Mouse (Mus musculus): ENCODE data around the gene 4930550C14Rik. TPM values are rescaled to one million over a fixed set of nuclear protein-coding genes. Genes with fewer than 3 reads are reported as not detected.

Gene 4930550C14Rik
- total RNA-seq, 2 experiments from 2014 or later = 0.25 to 0.48 TPM

DNA sequence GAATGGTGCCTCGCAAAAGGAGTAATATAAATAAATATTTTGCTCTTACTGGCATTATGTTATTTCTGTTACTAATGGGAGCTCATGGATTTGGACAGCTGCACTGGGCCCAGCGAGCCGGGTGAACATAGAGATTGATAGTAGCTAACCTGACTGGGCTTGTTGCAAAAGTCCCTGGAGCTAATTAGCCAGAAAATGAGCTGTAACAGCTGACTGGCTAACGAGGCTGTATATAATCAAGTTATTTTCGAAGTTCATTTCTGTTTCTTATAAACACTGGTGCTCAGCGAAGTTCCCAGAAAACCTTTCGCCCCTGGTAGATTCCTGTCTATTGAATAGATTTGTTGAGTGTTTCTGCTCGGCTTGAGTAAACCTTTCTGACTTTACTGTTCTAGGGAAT is 866 bp downstream of the 4930550C14Rik start:
- no peak for DNase-seq

DNA sequence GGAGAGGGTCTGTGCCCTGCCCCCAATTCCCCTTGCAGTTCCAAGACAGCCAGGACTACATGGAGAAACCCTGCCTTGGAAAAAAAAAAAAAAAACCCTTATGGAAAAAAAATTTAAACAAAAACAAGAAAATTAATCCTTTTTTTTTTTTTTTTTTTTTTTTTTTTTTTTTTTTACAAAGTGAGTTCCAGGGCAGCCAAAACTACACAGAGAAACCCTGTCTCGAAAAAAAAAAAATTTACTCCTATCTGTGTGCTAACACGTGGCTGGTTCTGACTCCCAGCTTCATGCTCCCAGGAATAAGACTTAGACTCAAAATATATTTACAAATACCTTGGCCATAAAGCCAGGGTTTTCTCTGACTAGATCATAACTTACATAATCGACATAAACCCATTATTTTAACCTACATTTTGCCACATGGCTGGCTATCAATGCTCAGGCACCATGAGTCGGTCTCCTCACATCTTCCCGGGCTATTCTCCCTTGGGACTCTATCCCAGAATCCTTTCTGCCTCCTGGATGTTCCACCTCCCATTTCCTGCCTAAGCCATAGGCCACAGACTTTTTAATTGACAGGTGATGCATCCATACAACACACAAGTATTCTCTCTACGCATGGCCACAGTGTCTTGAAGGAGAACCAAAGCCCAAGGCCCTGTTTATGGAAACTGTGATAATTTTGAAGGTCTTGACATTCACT is 2.1 kb downstream of the 4930550C14Rik start:
- DNase-seq = no peak
- intact Hi-C loops (cut with DNase I) = no loop called here

More for the DNA sequence above, 866 bp downstream of the 4930550C14Rik start:
- intact Hi-C loops (cut with DNase I) = no loop called here

DNA sequence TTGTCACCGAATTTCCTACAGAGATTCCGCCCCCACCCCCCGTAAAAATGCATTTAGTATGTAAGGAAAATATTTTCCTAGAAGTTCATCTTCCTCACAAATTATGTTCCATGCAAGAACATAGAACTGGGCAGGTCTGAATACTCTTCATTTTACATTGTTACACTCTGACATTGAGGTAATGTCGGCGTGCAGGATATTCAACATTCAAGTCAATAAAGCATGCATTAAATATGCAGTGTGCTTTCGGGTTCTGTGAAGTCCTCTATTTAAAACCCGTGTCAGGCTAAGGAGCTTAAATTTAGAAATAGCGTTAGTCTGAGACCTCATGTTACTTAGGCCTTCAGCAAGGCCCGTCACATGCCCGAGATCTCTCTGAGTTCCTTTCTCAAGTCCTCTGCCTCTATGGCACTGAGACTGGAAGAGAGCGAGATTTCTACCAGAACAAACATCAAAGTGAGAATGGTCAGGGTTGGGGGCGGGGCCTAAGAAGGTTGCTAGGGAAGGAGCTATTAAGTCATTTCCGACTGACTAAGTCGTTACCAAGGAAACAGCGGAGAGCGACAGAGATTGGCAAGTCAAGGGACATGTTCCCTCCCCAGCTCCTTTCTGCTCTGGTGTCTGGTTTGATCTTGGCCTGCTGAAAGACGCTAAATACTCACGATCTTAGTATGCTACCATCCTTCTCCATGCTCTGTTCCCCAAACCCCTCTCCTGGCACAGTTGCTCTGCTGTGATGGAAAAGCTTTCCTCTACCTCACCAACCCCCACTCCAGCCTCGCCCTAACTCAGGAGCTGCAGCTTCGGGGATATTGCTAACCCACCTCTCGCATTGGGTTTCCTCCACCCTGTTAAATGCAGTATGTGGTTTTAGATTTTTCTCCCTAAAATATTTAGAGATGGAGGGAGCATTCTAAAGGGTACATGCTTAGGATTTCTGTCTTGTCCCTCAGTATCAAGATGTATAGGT is 2.9 kb downstream of the 4930550C14Rik start:
- DNase-seq = peak; percentile 72 to 76
- intact Hi-C loops (cut with DNase I) = no loop called here

DNA sequence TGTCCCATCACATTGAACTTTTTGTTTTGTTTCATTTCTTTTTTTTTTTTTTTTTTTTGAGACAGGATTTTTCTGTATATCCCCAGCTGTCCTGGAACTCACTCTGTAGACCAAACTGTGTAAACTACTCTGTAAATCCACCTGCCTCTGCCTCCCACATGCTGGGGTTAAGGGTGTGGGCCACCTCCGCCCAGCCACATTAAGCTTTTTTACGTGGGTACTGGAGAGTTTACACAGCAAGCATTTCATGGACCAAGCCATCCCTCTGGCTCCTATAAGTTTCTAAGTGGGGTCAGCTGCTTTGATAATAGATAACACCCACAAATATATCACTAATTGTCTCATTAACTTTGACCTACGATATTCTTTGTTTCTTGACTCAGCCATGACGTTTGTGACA is 6.4 kb downstream of the 4930550C14Rik start:
- DNase-seq = no peak
- intact Hi-C loops (cut with DNase I) = no loop called here

DNA sequence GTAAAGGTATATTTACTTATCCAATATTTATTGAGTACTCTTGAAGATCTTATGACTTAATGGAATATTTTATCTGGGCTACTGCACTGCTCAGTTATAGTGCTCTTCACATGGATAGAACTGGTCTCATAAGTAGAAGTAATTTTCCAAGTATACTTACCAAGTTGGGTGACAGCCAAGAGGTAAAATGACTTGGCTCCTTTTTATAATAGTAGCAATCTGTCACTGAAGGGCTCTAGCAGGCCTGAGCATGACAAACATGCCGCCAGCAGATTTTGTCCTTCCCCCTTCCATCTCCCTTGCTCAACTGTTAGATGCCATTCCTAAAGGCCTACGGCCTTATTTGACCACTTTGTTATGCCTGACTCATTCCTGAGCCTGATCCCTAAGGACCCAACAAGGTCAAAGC is 6.8 kb downstream of the 4930550C14Rik start:
- intact Hi-C loops (cut with DNase I) = no loop called here
- DNase-seq = no peak

DNA sequence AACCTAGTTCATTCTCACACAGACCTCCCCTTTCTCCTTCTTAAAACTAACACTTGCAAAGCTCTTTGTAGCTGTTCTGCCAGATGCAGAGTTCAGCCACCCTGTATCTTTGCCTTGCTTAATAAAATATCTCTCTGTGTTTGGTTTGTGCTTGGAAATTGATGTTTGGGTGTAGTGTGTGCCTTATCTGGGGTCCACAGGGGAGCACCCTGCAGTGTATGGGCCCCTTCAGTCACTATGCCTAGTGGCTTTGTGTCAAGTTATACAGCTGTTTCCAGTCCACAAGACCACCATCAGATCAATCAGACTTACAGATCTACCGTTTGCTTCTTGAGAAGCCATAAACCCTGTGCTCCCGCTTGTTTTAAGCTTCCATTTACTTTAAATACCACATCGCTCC is 7.3 kb downstream of the 4930550C14Rik start:
- DNase-seq = no peak
- intact Hi-C loops (cut with DNase I) = no loop called here

DNA sequence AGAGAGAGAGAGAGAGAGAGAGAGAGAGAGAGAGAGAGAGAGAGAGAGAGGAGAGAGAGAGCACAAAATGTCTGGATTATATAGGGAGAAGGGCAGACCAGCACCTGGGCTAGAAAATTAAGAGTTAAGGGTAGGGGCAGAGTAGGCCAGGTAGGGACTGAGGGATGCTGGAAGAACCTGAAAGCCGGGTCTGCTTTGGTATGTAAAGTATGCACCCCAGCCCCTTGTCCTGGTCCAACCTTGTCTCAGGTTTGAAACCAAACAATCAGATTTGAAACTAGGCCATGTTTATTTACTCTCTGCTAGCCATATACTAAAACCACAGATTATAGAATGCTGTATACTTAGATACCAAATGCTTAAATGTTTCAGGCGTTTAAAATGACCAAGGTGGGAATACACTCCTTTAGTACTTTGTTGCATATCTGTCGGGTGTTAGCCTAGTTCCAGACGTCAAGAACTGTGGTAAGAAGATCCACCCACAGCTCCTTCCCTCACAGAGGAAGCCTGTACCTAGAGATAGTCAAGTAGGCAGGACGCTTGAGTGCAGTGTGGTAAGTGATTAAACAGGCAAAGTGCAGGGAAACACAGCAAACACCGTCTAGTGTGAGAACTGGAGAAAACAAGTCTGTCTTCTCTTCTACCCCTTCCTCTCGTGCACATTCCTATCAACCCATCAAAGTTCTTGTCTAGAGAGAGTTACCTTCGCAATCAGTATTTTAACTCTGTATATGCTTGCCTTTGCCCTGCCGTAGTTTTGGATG is 20.2 kb downstream of the 4930550C14Rik start:
- no peak for DNase-seq
- intact Hi-C loops (cut with DNase I) = no loop called here

DNA sequence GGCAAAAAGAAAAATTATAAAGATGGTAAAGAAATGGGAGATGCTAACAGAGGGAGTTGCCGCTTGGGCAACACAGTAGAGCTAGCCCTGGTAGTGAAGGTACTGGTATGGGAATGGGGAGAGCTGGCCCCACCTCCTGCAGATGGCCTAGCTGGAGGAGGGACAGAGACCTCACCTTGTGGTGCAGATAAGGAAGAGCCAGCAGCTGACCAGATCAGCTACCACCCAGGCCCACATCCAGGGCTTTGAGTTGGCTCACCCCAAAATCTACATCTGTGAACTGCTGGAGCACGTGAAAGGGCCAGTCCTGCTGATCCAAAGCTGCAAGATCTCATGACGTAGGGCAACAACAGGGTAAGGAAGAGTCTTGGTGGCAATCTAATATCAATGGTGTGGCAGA is 24.6 kb downstream of the 4930550C14Rik start:
- intact Hi-C loops (cut with DNase I) = no loop called here
- DNase-seq = no peak

DNA sequence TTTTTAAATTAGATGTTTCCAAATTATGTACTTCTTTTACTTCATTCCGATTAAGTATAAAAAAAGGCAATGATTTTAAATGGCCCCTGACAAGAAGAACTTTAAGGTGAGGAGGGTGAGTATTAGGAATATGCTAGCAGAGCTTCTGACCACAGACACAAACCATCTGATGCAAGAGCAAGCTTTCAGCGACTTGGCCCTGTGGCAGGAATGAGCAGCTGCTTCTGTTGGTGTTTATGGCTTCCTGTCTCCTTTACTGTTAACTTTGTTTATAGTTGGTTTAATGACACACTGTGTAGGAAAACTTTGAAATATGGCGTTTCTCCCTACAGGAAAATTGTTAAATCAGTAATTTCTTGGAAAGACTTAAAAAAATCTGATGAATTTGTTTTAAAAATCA is 25.5 kb downstream of the 4930550C14Rik start:
- no peak for DNase-seq
- intact Hi-C loops (cut with DNase I) = no loop called here

DNA sequence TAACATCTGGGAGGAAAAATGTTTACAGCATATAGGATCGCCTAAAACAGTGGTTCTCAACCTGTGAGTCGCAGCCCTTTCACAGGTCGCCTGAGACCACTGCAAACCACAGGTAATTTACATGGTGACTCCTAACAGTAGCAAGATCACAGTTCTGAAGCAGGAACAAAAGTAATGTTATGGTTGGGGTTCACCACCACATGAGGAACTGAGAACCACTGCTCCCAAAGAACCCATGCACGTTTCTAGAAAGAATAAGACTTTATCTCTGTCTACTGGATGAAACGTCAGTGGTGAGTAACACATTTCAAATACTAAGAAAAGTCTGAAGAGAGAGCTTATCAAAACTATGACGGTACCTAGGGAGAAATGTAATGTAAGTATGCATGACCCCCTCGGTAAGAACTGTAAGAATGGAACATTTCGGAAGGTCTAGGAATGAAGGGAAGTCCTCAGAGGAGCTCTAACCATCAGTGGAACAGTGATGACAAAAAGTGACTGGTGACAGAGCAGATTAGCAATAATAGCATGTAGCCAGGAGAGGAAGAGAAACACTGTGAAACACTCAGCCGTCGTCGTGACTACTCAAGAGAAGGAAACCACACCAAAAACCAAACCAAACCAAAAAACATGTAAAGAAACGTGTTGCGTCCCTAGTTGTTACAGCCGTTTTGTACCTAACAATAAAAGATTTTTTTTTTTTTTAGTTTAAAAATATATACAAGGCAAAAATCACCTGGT is 33.9 kb downstream of the 4930550C14Rik start:
- DNase-seq = no peak
- intact Hi-C loops (cut with DNase I) = no loop called here

DNA sequence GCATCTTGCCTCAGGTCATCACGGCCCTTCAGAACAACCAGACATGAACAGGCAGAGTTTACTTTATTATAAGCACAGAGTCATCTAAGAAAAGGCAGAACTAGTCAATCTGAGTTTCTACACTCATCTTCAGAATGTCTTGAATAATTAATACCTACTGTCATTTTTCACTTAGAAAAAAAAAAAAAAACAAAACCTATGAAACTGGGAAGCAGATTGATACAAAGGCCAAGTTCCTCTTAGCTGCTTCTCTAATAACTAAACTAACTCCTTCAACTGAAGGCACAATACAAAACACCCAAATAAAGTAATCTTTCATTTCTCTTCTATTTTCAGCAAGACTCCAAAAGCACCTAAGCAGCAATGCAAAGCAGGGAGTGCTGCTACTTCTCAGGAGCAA is 48.5 kb downstream of the 4930550C14Rik start:
- no peak for DNase-seq
- intact Hi-C loops (cut with DNase I) = no loop called here

DNA sequence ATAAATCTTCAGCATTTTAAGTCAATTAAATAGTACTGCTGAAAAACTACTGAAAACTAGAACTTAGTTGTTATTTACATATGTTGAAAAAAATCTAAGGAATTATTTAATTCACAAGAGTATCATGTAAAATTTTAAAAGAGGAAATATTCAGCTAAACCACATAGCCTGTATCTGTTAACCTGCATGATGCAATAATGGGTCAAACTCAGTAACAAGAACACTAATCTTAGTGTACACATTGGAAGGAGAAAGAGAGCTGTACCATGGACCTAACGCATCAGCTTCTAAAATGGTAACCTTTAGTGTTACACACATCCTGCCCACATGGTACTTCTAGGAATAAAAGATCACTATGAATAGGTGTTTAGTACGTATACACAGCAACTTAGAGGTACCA is 49.9 kb downstream of the 4930550C14Rik start:
- intact Hi-C loops (cut with DNase I) = no loop called here
- no peak for DNase-seq

DNA sequence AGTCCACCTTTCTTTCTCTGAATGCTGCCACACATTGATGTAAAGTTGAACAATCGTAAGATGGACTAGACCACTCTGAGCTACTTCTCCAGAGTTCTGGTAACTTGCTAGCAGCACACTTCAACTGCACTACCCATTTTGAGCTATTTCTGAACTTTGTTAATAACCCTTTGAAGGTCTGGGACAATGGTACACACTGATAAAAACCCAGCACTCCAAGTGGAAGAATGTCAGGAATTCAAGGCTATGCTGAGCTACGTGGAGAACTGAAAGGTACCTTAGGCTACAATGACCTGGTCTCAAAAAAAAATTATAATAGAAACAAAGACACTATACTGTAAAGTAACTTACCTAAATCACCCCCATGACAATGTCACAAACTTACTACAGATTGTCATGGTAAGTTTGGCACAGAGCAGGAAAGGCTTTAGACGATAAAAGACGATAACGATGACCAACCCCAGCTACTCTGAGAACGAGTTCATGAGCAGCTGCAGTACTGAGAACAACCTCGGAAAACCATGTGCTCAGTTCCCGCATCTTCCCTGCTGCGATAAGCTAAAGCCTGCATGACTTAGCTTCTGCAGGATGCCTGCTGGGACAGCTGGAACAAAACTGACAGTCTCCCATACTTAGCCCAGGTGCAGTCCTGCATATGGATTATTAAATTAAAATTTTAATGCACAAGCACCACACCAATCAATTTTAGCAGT is 70.8 kb downstream of the 4930550C14Rik start:
- intact Hi-C loops (cut with DNase I) = no loop called here
- DNase-seq = no peak

Small RNA genes within 50 kb of the gene (microRNA-seq; reads per million reads assigned to microRNA genes)
- 0 reads per million in 2 experiments for gene Mir130c

Other genes starting within 250 kb of the 4930550C14Rik start
- gene Ddx10, start 154.3 kb upstream of the 4930550C14Rik start, total RNA-seq (2021) = 10 to 100 TPM; 11.6 to 13.1 TPM
- under 1 TPM; 0.24 to 0.45 TPM for gene Exph5, start 100.7 kb upstream of the 4930550C14Rik start, total RNA-seq (2021)
- 10 to 100 TPM; 15.0 to 17.8 TPM for gene Kdelc2, start 18.3 kb upstream of the 4930550C14Rik start, total RNA-seq (2021)
- 10 to 100 TPM in 1 of 2 experiments, 1 to 10 TPM in 1; 10.0 to 13.2 TPM for gene Atm, start 134.4 kb downstream of the 4930550C14Rik start, total RNA-seq (2021)
- 10 to 100 TPM; 11.1 to 12.0 TPM for gene Npat, start 134.7 kb downstream of the 4930550C14Rik start, total RNA-seq (2021)
- gene Acat1, start 208.1 kb downstream of the 4930550C14Rik start, total RNA-seq (2021) = 100 to 1,000 TPM; 302 to 307 TPM